Mouse (Mus musculus): Measurements from ENCODE around the gene Pim1. TPM values are rescaled to one million over a fixed set of nuclear protein-coding genes. Genes with fewer than 3 reads are reported as not detected.
"Not testable (repeated sequence)": the region's sequence is repeated elsewhere in the genome, so short reads cannot be mapped to it uniquely, and the experiment has no call there.

The Pim1 gene
- polyA plus RNA-seq, 1 experiment from 2014 or later = 20.1 TPM

- 92% methylated on average over 3 of the region's 3 CpGs for WGBS
Measured at GRCm38 (mm10) chr17:29497071-29497354, 6.5 kb downstream of the Pim1 start.

GRCm38 (mm10) chr17:29497481-29497880 is 6.9 kb downstream of the Pim1 start:
- 65% methylated on average over 1 of the region's 1 CpGs for WGBS
- ATAC-seq (ENCODE audit: insufficient number of reproducible peaks, insufficient read depth, low FRiP score, low TSS enrichment); H3K27ac ChIP-seq; H3K27me3 ChIP-seq; H3K4me3 ChIP-seq; H3K4me2 ChIP-seq (replicated peaks); H3K9ac ChIP-seq; H3K9me3 ChIP-seq; H3K4me1 ChIP-seq: not testable (repeated sequence)
- H3K36me3 ChIP-seq = peaks cover 19% of the 10 kb centered on the region

More at GRCm38 (mm10) chr17:29497071-29497354, 6.5 kb downstream of the Pim1 start:
- Histone ChIP-seq H3K9ac (no peak overlapping the region), H3K36me3 (peaks cover 19% of the 10 kb centered on the region), H3K9me3 (no peaks in the 10 kb centered on the region), H3K27ac (no peak overlapping the region), H3K4me1 (peaks cover 7% of the 10 kb centered on the region; the same call in 1 of the 2 replicates), H3K4me3 (no peak overlapping the region), H3K27me3 (no peaks in the 10 kb centered on the region), H3K4me2 (replicated peaks) (no peak overlapping the region)
- ATAC-seq (ENCODE audit: insufficient number of reproducible peaks, insufficient read depth, low FRiP score, low TSS enrichment) = no peak

- WGBS = 61% methylated on average over 4 of the region's 4 CpGs
- no peak for ATAC-seq (ENCODE audit: insufficient number of reproducible peaks, insufficient read depth, low FRiP score, low TSS enrichment)
- Histone ChIP-seq H3K27me3 (no peaks in the 10 kb centered on the region), H3K4me3 (no peak overlapping the region), H3K4me1 (peaks cover 6% of the 10 kb centered on the region; the same call in 1 of the 2 replicates), H3K4me2 (replicated peaks) (no peak overlapping the region), H3K9me3 (no peaks in the 10 kb centered on the region), H3K9ac (no peak overlapping the region), H3K36me3 (peaks cover 19% of the 10 kb centered on the region), H3K27ac (no peak overlapping the region)
Measured at GRCm38 (mm10) chr17:29498028-29498427, 7.5 kb downstream of the Pim1 start.

DNA sequence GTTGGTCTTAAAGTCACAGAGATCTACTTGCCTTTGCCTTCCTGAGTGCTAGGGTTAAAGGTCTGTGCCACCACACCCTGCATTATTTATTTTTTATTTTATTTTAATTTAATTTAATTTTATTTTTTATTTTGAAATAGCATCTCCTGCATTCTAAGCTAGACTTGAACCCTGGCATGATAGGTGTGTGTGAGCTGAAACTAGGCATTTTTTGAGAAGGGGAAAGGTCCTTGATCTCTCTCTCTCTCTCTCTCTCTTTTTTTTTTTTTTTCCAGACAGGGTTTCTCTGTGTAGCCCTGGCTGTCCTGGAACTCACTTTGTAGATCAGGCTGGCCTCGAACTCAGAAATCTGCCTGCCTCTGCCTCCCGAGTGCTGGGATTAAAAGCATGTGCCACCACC is 8.4 kb downstream of the Pim1 start:
- not testable (repeated sequence) for H3K27me3 ChIP-seq, H3K9me3 ChIP-seq
- WGBS = 83% methylated on average over 2 of the region's 2 CpGs

DNA sequence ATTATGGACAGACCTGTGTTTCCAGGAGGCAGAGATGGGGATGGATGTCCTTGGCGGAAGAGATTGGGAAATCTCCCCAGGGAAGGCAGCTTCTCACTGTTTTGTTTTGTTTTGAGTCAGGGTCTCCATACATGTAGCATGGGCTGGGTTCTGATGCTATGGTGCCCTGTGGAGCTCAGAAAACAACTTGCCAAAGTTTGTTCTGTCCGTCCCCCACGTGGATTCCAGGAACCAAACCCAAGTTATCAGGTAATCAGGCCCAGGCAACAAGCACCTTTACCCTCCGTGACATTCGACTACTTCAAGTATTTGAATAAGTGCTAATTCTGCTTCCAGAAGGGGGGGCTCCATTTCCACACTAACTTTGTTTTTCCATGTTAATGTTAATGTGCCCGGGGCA is 9.0 kb downstream of the Pim1 start:
- WGBS = 72% methylated on average over 6 of the region's 6 CpGs
- Histone ChIP-seq H3K9ac (no peak overlapping the region), H3K27ac (no peak overlapping the region), H3K27me3 (0 out of 2 replicates have a peak, but pooled peaks cover 5% of the 10 kb centered on the region), H3K4me1 (no peaks in the 10 kb centered on the region), H3K9me3 (no peaks in the 10 kb centered on the region), H3K4me2 (replicated peaks) (no peak overlapping the region), H3K4me3 (no peak overlapping the region), H3K36me3 (peaks cover 8% of the 10 kb centered on the region)
- no peak for ATAC-seq (ENCODE audit: insufficient number of reproducible peaks, insufficient read depth, low FRiP score, low TSS enrichment)

More for the DNA sequence above, 8.4 kb downstream of the Pim1 start:
- H3K36me3 ChIP-seq = peaks cover 14% of the 10 kb centered on the region
- not testable (repeated sequence) for H3K9ac ChIP-seq; H3K27ac ChIP-seq; H3K4me2 ChIP-seq (replicated peaks); H3K4me3 ChIP-seq; ATAC-seq (ENCODE audit: insufficient number of reproducible peaks, insufficient read depth, low FRiP score, low TSS enrichment); H3K4me1 ChIP-seq

- Histone ChIP-seq H3K4me3 (no peak overlapping the region), H3K36me3 (0 out of 2 replicates have a peak, but pooled peaks cover 4% of the 10 kb centered on the region), H3K27ac (no peak overlapping the region), H3K4me1 (no peaks in the 10 kb centered on the region), H3K9me3 (no peaks in the 10 kb centered on the region), H3K4me2 (replicated peaks) (no peak overlapping the region), H3K27me3 (0 out of 2 replicates have a peak, but pooled peaks cover 5% of the 10 kb centered on the region), H3K9ac (no peak overlapping the region)
- no peak for ATAC-seq (ENCODE audit: insufficient number of reproducible peaks, insufficient read depth, low FRiP score, low TSS enrichment)
- WGBS = 73% methylated on average over 7 of the region's 7 CpGs
Measured at GRCm38 (mm10) chr17:29500243-29500740, 9.7 kb downstream of the Pim1 start.

DNA sequence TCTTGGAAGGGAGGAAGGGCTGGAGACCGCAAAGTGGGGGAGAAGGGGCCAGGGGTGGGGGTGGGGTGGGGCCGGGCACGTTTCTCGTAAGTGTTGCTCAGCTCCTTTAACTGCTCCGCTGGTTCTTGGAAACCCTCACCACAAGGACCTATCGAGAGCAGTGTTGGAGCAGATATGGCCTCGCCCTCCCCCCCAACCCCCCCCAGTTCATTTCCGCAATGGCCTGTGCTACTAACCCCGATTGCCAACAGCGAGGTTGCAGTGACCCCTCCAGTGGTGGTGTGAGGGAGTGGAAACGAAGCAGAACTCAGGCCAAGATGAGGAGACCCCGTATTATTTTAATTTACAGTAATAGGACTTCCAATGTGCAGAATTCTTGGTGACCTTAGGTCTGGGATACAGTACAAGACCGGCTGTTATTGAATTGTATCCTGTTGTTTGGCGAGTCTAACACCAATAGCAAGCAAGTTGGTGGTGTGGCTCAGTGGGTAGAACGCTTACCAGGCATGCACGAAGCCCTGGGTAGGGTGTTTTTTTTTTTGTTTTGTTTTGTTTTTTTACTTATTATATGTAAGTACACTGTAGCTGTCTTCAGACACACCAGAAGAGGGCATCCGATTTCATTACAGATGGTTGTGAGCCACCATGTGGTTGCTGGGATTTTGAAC is 10.4 kb downstream of the Pim1 start:
- no peaks in the 10 kb centered on the region for H3K9me3 ChIP-seq
- no peak overlapping the region for H3K9ac ChIP-seq
- no peaks in the 10 kb centered on the region for H3K4me1 ChIP-seq
- H3K4me2 ChIP-seq (replicated peaks) = no peak overlapping the region
- H3K4me3 ChIP-seq = no peak overlapping the region
- no peak overlapping the region for H3K27ac ChIP-seq
- H3K36me3 ChIP-seq = 0 out of 2 replicates have a peak, but pooled peaks cover 4% of the 10 kb centered on the region
- WGBS = 81% methylated on average over 17 of the region's 17 CpGs
- ATAC-seq (ENCODE audit: insufficient number of reproducible peaks, insufficient read depth, low FRiP score, low TSS enrichment) = no peak
- 0 out of 2 replicates have a peak, but pooled peaks cover 5% of the 10 kb centered on the region for H3K27me3 ChIP-seq

DNA sequence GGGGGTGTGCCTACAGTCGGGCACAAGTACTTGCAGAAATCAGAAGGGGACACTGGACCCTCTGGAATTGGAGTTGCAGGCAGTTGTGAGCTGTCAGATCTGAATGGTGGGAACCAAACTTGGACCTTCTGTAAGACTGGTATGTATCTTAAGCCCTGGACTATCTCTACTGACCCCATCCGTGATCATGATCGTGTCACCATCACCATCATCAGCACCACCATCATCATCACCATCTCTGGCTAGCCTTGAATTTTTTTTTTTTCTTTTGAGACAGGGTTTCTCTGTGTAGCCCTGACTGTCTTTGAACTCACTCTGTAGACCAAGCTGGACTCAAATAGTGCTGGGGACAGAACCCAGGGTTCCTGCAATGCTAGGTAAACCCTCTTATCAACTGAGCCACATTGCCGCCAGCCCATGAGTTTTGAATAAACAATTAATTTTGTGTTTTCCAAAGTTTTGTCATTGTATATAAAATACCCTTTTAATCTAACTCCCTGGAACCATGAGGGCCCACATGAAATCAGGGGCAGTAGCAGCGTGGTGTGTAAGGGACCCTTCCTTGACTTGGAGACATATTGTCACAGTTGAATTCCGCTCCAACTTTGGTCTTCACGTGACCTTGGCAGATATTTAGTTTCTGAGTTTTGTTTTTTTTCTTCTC is 11.6 kb downstream of the Pim1 start:
- no peaks in the 10 kb centered on the region for H3K36me3 ChIP-seq
- H3K27me3 ChIP-seq = 0 out of 2 replicates have a peak, but pooled peaks cover 5% of the 10 kb centered on the region
- H3K9ac ChIP-seq = no peak overlapping the region
- H3K4me2 ChIP-seq (replicated peaks) = no peak overlapping the region
- no peaks in the 10 kb centered on the region for H3K4me1 ChIP-seq
- whole genome bisulfite sequencing = 73% methylated on average over 7 of the region's 7 CpGs
- no peak for ATAC-seq (ENCODE audit: insufficient number of reproducible peaks, insufficient read depth, low FRiP score, low TSS enrichment)
- no peaks in the 10 kb centered on the region for H3K9me3 ChIP-seq
- no peak overlapping the region for H3K4me3 ChIP-seq
- H3K27ac ChIP-seq = no peak overlapping the region

DNA sequence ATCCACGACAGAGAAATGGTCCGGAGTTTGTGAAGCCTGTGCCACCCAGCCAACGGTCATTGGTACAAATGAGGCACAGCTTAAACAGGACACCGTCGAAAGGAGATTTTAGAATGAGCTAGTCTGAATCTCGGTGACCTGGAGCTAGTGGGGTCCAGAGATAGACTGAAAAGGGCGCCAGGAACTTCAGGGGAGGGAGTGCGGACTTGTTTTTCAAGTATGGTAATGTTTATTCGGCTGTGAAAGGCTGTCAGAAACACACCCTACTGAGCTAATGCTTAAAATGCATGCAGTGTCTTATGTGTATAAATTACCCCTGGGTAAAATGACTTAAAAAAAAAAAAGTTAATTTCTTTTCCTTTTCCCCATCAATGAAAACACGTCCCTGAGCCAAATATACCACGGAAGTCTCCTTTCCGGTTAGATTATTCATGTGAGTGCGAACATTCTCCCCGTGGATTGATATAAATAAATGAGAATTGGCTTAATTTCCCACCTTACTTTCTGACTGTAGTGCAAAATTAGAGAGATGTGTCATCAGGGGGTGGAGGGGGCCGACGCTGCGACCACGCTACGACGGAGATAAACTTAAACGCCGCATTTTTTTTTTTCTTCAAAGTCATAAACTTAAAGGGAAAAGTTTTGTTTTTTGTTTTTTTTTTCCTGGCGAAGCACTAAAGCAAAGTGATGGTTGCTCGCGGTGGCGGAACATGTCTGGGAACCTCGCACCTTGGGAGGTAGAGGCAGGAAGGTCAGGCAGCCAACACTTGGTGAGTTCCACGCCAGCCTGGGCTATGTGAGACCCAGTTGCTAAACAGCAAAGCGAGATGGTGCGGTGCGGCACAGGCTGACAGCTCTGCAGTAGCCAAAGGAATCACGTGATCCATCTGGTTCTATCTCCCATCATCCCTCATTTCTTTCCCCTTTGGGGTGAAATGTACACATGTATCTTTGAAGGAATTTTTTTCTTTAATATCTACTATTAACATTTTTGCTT is 12.4 kb downstream of the Pim1 start:
- Histone ChIP-seq H3K9me3 (no peaks in the 10 kb centered on the region), H3K4me3 (no peak overlapping the region)
- 14% methylated on average over 32 of the region's 32 CpGs for WGBS

DNA sequence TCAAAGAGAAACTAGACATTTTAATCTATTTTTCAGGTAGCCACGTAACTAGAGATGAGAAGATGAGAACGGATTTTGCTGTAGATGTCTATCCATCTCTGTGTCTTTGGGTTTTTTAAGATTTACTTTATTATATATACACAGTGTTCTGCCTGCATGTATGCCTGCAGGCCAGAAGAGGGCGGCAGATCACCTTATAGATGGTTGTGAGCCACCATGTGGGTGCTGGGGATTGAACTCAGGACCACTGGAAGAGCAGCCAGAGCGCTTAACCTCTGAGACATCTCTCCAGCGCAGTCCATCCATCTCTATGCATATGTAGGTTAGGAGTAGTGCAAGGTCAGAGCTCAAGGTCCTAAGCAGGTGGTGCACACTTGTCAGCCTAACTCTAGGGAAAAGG is 13.1 kb downstream of the Pim1 start:
- no peaks in the 10 kb centered on the region for H3K4me1 ChIP-seq
- WGBS = 76% methylated on average over 5 of the region's 5 CpGs
- H3K27me3 ChIP-seq = 0 out of 2 replicates have a peak, but pooled peaks cover 5% of the 10 kb centered on the region
- no peak for ATAC-seq (ENCODE audit: insufficient number of reproducible peaks, insufficient read depth, low FRiP score, low TSS enrichment)
- H3K4me2 ChIP-seq (replicated peaks) = no peak overlapping the region
- H3K36me3 ChIP-seq = no peaks in the 10 kb centered on the region
- H3K9ac ChIP-seq = no peak overlapping the region
- no peak overlapping the region for H3K4me3 ChIP-seq
- H3K9me3 ChIP-seq = no peaks in the 10 kb centered on the region
- H3K27ac ChIP-seq = no peak overlapping the region

More for the DNA sequence above, 12.4 kb downstream of the Pim1 start:
- Histone ChIP-seq H3K27ac (no peak overlapping the region), H3K36me3 (no peaks in the 10 kb centered on the region), H3K4me1 (no peaks in the 10 kb centered on the region), H3K9ac (no peak overlapping the region), H3K27me3 (0 out of 2 replicates have a peak, but pooled peaks cover 5% of the 10 kb centered on the region), H3K4me2 (replicated peaks) (peak overlapping the region; percentile 35)
- ATAC-seq (ENCODE audit: insufficient number of reproducible peaks, insufficient read depth, low FRiP score, low TSS enrichment) = no peak

DNA sequence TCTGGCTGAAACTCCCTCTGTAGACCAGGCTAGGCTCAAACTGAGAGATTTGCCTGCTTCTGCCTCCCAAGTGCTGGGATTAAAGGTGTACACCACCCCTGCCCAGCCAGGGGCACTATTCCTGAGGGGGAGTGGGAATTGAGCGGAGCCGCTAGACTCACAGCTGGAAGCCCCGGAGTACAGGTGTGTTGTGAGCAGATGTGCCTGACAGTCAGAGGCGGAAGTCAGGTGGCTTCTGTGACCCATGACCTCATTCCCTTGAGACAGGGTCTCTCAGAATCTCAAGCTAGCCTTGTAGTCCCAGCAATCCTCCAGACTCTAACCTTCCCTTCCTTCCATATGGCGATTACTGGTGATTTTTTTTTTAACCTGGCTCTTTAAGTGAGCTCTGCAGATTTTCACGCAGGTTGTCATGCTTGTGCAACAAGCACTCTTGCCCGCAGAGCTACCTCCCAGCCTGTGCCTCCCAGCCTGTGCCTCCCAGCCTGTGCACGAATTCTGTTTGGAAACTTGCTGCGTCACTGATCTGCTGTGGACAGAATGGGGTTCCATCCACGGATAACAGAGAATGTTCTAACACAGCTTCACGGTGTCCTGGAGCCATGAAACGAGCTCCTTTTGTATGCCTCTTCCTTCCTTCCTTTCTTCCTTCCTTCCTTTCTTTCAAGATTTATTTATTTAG is 18.5 kb downstream of the Pim1 start:
- Histone ChIP-seq H3K27me3 (no peaks in the 10 kb centered on the region), H3K27ac (no peak overlapping the region), H3K36me3 (no peaks in the 10 kb centered on the region), H3K4me1 (no peaks in the 10 kb centered on the region), H3K4me3 (no peak overlapping the region), H3K9ac (no peak overlapping the region), H3K4me2 (replicated peaks) (no peak overlapping the region), H3K9me3 (no peaks in the 10 kb centered on the region)
- no peak for ATAC-seq (ENCODE audit: insufficient number of reproducible peaks, insufficient read depth, low FRiP score, low TSS enrichment)
- 70% methylated on average over 12 of the region's 12 CpGs for WGBS

Measured in embryonic facial prominence, embryonic 12.5 days (tissue).